Mouse (Mus musculus) kidney, postnatal 25 days (tissue): ENCODE data around the gene Parp4.

Experiments
- DNase-seq, 2 experiments: peaks; one replicate each; pipeline ENCODE4 v3.0.0; 2021; ENCODE audit warnings: mixed read lengths in 2 of 2

The Parp4 gene

GRCm38 (mm10) chr14:56575416-56575815 lies at the start of gene Parp4, which contains the start of gene Cenpj:
TSS of gene Parp4 (plus strand) at chr14:56575619.
TSS of gene Cenpj (minus strand) at chr14:56575425.
- peak; percentile 93 to 97 for DNase-seq

- no peak for DNase-seq
Measured at GRCm38 (mm10) chr14:56530788-56531187, 44.6 kb upstream of the Parp4 start.

GRCm38 (mm10) chr14:56544946-56545345 lies 30.5 kb upstream of the Parp4 start:
- DNase-seq, result peak; percentile 34 to 53

- DNase-seq, result no peak
Measured at GRCm38 (mm10) chr14:56545491-56545890, 29.9 kb upstream of the Parp4 start.

- DNase-seq, result no peak
Measured at GRCm38 (mm10) chr14:56550960-56551359, 24.5 kb upstream of the Parp4 start.

GRCm38 (mm10) chr14:56552924-56553323 lies 22.5 kb upstream of the Parp4 start:
- DNase-seq, result no peak

- no peak for DNase-seq
Measured at GRCm38 (mm10) chr14:56553331-56553730, 22.1 kb upstream of the Parp4 start.

- no peak for DNase-seq
Measured at GRCm38 (mm10) chr14:56554716-56555115, 20.7 kb upstream of the Parp4 start.

- DNase-seq, result no peak
Measured at GRCm38 (mm10) chr14:56559134-56559533, 16.3 kb upstream of the Parp4 start.

- DNase-seq, result no peak
Measured at GRCm38 (mm10) chr14:56567476-56567875, 7.9 kb upstream of the Parp4 start.

- DNase-seq, result no peak
Measured at GRCm38 (mm10) chr14:56569041-56569440, 6.4 kb upstream of the Parp4 start.

GRCm38 (mm10) chr14:56571310-56572093 lies 3.9 kb upstream of the Parp4 start:
- peak; percentile 97 for DNase-seq

GRCm38 (mm10) chr14:56572546-56572945 lies 2.9 kb upstream of the Parp4 start:
- DNase-seq, result no peak

- DNase-seq, result no peak
Measured at GRCm38 (mm10) chr14:56575969-56576901, 816 bp downstream of the Parp4 start.

- DNase-seq, result no peak
Measured at GRCm38 (mm10) chr14:56579011-56579410, 3.6 kb downstream of the Parp4 start.

GRCm38 (mm10) chr14:56581117-56581516 lies 5.7 kb downstream of the Parp4 start:
- DNase-seq, result no peak

- DNase-seq, result no peak
Measured at GRCm38 (mm10) chr14:56582294-56582693, 6.9 kb downstream of the Parp4 start.

- no peak for DNase-seq
Measured at GRCm38 (mm10) chr14:56592191-56592590, 16.8 kb downstream of the Parp4 start.

- no peak for DNase-seq
Measured at GRCm38 (mm10) chr14:56594811-56595210, 19.4 kb downstream of the Parp4 start.

GRCm38 (mm10) chr14:56598759-56599158 lies 23.3 kb downstream of the Parp4 start:
- DNase-seq, result peak; percentile 51 to 67

GRCm38 (mm10) chr14:56602069-56602468 lies 26.6 kb downstream of the Parp4 start:
- DNase-seq, result no peak

- peak in 1 of 2 experiments; percentile 48 for DNase-seq
Measured at GRCm38 (mm10) chr14:56604438-56604837, 29.0 kb downstream of the Parp4 start.

GRCm38 (mm10) chr14:56605136-56605535 lies 29.7 kb downstream of the Parp4 start:
- DNase-seq, result no peak

- no peak for DNase-seq
Measured at GRCm38 (mm10) chr14:56613212-56613611, 37.8 kb downstream of the Parp4 start.
